Mouse (Mus musculus): ENCODE results near the gene Rsph9.

GRCm38 (mm10) chr17:46081042-46081441, 63.0 kb downstream of the Rsph9 start:
- TF ChIP-seq POLR2A (IDR thresholded peaks at IDR 0.05; ENCODE audit: borderline replicate concordance, control insufficient read depth, low read depth, low read length) (no peak), CTCF (IDR thresholded peaks at IDR 0.05; ENCODE audit: control insufficient read depth, insufficient read depth, low read length) (no peak)
